Mouse (Mus musculus) mesoderm, embryonic 11.5 days (tissue): ENCODE results near the gene Usp30.
A peak's percentile ranks its signal among the peaks of the same experiment; 100 is the strongest.

ENCODE experiments used
- DNase-seq: peaks from one replicate; pipeline ENCODE4 v3.0.0-alpha.2; 2012; ENCODE audit warnings: low read depth, low spot score

The Usp30 gene

DNA sequence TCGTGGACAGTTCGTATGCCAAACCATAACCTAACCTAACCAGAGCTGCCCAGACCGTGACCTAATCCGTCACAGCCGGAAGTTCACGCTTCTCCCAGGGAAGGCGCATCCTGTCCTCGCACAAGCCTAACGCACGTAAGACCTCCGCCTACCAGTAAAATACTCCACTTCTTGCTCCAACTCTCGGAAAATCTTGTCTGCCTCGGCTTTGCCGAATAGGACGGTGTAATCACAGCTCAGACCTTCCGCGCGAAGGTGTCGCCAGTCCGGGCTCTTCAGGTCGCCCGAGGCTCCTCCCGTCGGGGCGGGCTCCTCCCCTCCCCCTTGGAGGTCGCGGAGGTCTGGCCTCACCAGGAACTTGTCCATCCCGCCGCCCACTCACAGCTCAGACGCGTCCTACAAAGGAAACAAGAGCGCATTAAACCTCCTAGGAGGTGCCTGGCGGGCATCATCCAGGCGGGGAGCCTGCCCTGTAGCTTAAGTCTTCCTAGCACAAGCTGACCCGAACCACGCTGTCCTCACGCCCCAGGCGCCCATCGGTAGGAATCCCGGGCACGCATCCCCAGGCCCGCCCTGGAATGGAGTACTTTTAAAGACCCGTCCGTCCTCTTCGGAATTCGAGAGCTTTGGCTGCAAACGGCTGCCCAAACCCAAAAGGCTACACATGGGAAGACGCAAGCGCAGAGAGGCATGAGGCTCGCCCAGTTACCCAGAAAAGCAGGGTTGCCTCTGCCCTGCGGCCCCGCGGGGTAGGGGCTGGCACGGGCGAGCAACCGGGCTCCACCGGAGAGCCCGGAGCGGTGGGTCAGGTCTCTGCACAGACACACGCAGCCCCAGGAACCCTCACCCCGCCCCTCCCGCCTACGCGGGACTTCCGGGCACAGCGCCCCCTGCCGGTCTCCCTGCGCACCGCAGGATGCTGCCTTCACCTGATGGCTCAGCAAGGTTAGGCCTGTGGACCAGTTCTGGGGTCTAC, 62.4 kb downstream of the Usp30 start, which contains the start of gene Alkbh2:
Gene Alkbh2 (minus strand): TSS at position 845 of the 976 bp plus-strand sequence.
- DNase-seq, result peak; percentile 89

DNA sequence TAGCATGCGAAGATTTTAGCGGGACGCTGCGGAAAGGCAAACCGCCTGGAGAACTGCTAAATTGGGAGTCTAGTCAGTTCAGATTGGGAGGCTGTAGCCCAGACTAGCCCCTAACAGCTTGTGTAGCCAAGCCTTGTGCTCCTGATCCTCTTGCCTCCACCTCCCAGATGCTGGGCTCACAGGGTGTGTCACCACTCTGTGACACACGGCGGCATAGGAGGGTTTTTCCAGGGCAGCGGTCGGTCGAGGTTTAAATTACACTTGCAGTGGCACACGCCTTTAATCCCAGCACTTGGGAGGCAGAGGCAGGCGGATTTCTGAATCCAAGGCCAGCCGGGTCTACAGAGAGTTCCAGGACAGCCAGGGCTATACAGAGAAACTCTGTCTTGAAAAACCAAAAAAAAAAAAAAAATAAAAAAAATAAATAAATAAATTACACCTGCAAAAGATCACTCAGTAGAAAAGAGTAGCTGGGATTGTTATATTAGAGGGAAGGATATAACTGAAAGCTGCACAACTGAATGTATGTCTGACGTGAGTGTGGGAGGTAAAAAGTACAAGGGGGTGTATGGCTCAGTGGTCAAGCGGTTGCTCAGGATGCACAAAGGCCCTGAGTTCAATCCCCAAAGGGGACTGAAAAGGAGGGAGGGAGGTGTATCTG, 64.4 kb downstream of the Usp30 start:
- DNase-seq, result no peak

DNA sequence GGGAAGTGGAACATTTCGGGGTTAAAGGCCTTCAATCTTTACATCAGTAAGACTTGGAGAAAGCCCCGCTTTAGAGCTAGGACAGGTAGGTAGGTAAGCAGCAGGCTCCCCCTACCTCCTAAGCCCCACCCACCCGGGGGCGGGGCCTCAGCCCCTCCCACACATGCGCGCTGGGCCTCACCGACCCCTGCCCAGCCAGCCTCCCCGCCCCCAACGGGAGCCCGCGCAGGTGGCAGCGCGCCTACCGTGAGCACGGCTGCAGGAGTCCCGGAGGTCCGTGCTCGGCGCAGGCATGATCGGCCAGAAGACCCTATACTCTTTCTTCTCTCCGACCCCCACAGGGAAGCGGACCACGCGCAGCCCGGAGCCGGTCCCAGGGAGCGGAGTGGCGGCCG, 64.9 kb downstream of the Usp30 start, which contains the start of gene Ung:
Gene Ung (plus strand): TSS at position 176 of the 395 bp plus-strand sequence.
- peak; percentile 76 for DNase-seq

DNA sequence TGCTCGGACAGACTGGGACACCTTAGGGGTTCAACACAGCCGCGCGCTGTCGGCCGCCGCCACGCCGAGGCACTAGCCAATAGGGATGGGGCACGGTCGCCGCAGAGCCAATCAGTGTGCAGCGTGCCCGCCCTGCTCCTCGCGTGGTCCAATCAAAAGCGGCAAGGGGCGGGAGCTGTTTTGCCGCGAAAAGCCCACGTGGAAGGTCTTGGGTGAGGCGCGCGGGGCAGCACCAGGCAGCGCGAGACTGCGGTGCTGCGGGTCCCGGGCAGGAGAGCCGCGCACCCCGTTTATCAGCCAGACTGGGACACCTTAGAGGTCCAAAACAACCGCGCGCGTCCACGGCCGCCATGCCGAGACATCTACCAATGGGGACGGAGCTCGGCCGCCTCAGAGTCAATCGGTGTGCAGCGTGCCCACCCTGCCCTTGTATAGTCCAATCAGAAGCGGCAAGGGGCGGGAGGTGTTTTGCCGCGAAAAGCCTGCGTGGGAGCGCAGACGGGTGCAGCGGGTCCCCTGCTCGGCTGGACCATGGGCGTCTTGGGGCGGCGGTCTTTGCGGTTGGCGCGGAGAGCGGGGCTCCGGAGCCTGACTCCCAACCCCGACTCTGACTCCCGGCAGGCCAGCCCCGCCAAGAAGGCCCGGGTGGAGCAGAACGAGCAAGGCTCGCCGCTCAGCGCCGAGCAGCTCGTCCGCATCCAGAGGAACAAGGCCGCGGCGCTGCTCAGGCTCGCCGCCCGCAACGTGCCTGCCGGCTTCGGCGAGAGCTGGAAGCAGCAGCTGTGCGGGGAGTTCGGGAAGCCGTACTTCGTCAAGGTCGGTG, 65.6 kb downstream of the Usp30 start:
- DNase-seq, result peak; percentile 92

DNA sequence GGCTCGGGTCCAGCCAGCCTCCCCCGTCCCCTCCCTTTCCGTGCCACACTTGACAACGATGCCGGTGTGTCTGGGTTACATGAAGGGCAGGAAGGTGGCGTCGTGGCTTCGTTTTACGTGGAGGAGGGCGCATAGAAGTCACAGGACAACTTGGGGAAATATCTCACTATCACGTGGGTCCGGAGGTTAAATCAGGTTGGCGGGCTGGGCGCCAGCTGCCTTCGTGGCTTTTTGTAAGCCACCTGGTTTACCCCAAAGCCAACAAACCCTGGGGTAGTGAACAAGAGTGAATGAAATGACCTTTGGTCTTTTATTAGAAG, 66.2 kb downstream of the Usp30 start:
- DNase-seq, result peak; percentile 48

GRCm38 (mm10) chr5:114132841-114133240, 67.6 kb downstream of the Usp30 start:
- DNase-seq, result no peak

DNA sequence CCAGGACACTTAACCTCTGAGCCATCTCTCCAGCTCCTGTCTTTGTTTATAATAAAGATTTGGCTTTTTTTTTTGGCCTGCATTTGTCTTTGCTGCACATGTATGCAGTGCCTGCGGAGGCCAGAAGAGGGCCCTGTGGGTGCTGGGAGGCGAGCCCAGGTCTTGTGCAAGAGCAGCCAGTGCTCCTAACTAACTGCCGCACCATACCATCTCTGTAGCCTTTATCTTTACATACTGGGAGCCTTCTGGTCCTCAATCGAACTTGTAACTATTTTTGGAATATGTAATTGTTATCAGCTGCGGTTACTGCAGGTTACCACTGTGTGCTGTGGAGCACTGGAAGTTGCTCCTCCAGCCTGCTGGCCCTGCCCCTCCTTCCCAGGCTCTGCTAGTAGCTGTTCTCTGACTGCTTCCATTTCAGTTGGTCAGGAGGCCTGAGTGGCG, 68.9 kb downstream of the Usp30 start:
- DNase-seq, result peak; percentile 23

DNA sequence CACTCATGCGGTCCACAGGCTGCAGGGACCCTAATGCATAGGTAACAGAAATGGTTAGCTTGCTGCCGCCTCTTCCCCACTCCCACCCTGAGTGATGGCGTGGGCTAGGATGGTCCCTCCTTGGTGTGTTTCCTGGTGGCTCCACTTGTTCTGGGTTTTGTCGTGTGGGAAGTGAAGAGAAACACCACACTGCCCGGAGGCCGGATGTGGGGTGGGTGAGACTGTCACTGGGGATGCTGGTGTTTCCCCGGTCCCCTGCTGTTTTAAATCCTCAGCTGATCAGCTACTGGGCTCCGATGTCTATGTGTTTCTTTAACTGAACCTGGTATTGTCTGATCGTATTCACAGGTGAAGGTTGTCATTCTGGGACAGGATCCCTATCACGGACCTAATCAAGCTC, 70.3 kb downstream of the Usp30 start:
- DNase-seq, result no peak

DNA sequence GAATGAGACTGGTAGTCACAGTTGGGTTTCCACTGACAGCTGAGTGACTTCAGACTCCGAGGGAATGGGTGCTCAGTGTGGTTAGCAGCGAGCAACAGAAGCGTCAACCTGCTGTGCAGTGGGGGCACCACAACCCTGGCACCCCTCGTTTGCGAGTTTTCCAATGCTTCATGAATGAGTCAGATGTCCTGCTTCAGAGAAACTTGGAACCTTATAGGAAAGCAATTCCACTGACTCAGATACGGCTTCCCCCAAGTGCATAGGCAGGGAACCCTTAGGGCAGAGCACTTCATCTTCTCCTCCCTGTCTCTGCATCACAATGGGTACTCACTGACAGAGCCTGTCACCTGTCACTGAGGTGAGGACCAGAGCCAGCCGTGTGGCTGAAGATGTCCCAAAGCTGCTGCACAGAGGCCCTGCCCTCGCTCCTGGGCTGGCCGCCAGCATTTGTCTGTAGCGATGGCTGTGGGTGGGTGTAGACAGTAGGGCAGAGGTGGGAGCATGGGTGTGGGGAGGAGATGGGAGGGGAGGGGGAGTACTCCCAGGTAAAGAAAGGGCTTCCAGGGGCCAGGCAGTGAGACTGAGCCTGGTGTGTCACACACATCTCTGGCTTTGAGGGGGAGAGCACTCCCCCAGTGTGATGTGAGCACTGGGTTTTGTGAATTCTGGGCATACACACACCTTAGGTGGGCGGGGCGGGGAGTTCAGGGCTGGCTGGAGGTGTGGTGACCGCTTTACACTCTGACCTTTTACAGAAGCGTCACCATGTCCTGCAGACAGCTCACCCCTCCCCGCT, 72.4 kb downstream of the Usp30 start:
- no peak for DNase-seq

DNA sequence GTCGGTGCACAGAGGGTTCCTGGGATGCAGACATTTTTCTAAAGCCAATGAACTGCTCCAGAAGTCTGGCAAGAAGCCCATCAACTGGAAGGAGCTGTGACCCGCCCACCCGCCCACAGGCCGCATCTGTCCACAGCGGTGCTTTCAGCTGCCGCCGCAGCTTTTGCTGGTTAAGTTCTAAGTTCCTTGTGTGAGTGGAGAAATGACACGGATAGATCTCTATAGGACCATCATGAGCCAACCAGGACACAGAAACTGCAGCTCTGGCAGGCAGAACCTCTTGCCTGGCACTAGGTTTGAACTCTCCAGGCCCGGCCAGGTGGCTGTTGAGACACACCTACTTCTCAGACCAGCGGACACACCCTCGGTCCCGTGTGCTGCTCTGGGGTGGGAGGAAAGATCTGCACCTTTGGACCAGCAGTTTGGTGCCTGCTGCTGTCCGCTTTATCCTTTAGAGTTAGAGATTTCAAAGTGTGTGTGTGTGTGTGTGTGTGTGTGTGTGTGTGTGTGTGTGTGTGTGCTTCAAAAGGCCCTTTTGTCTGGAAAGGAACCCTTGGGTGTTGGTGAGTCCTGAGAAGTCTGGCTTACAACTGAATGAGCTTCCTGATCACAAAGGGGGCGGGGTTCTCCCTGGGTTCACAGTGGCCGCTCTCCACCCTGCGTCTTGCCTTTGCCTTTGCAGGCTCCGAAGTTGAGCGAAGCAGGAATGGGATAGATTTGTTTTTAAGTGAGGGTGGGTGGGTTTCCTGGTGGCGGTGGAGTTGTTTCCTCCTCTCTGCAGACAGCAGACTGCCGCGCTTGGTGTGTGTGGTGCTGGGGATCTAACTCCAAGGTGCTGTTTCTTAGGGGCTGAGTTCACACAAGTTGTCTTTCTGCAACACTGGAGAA, 73.3 kb downstream of the Usp30 start:
- DNase-seq, result no peak

DNA sequence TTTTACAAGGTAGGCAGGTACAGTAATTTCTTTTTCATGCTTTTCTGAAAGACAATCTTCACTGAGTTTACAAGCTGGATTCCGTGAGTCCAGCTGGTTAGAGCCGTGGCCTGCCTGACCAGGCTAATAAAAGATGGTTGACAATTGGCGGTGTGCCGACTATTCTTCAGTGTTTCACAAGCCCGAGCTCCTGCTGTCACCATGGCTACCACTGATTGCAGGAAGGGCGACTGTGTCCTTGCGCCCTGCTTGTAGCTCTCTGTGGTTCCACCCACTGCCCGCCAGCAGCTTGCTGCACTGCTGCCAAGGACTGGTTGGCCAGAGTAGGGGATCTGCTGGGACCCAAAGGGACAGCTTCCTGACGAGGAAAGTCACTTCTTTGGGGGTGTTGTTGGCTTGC, 73.9 kb downstream of the Usp30 start:
- peak; percentile 32 for DNase-seq

- peak; percentile 20 for DNase-seq
Observed at GRCm38 (mm10) chr5:114146028-114146888, 81.0 kb downstream of the Usp30 start, which contains the start of gene Acacb. Gene Acacb (plus strand): TSS chr5:114146535.

DNA sequence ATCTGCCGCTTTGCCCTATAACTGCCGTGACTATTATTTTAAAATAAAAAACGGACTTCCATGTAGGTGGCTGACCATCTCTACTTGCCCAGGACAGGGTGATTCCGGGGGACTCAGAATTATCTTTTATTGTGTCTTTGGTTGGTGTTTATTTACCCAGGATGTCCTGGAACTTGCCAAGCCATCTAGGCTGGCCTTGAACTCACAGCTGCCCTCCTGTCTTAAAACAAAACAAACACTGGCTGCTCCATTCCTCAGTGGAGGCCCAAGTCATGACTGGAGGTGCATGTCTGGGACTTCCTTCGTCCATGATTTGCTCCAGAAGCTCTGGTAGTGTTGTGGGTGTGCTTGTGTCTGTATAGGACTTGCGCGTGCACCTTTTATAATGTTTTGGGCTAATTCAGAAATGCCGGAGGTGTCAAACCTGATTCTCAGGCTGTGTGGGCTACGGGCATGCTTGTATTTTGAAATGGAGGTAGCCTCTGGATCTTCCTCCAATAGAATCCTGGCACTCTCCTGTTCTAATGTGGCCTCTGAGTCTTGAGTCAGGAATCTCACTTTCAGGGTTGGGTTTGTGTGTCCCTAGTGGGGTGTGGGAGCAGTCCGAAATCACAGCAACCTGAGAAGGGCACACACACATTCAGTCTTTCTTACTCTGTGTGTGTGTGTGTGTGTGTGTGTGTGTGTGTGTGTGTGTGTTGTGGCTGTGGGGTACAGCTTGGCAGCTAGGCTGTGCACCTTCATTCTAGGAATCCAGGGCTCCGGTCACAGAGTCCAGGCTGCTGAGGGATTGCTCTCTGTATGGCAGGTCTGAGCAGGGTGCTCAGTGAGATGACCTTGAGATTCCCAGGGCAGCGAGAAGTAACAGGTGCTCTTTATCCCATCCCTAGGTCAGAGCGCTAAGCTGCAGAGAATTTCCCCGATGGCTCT, 82.0 kb downstream of the Usp30 start:
- no peak for DNase-seq

DNA sequence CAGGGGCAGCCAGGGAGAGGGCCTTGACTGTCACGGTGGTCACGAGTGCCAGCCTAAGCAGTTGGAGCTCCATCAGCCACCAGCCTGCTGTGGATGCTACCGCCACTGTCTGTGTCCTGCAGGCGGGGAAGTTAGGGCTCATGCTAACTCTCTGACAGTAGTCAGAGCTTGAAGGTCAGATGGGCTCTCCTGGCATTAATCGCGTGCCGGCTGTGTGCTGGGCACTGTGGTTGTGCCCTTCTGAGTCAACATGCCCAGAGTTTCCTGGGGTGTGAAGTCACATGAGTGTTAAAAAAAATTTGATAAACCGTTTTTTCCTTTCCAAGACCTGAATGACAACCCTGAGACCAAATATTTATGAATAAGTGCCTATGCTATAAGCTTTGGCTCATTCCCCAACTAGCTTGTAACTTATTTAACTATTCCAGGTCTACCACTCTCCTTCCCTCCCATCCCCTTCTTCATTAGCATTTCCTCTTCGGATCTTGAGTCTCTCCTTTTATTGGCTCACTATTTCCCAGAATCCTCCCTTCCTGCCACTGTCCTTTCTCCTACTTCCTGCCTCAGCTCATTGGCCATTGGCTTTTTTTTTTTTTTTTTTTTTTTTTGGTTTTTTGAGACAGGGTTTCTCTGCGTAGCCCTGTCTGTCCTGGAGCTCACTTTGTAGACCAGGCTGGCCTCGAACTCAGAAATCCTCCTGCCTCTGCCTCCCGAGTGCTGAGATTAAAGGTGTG, 87.3 kb downstream of the Usp30 start:
- DNase-seq, result no peak

DNA sequence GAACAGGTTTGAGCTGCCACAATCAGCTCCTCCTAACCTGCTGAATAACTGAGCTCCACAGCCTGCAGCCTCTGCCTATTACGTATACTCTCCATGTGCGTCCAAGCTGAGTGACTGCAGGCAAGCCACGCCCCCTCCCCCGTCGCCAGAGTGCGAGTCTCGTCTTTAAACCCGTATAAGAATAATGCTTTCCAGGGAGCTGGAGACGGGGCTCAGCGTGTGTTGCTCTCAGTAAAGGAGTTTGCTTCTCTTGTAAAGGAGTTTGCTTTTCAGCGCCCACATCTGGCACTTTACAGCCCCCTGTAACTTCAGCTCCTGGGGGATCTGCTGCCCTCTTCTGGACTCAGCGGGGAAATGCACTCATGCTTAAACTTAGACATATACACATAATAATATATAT, 88.2 kb downstream of the Usp30 start:
- DNase-seq, result peak; percentile 63

- no peak for DNase-seq
Observed at GRCm38 (mm10) chr5:114154765-114155164, 89.5 kb downstream of the Usp30 start.
